Mouse (Mus musculus) liver, embryonic 14.5 days (tissue): ENCODE measurements around the gene Pcp4. TPM values are rescaled to one million over a fixed set of nuclear protein-coding genes. Genes with fewer than 3 reads are reported as not detected.
A peak's percentile ranks its signal among the peaks of the same experiment; 100 is the strongest.

Experiments
- ATAC-seq: fragments of 200-750 bp; cut with Nextera tagmentation; 2 replicates; pipeline ENCODE4 v1.8.0; 2017; ENCODE audit warnings: moderate number of reproducible peaks, mild to moderate bottlenecking, moderate library complexity; ENCODE audit not compliant: insufficient read depth
- DNase-seq, 3 experiments: peaks; one replicate each; pipeline ENCODE4 v3.0.0-alpha.2; 2012 to 2013; ENCODE audit warnings: low read depth in 3 of 3, low spot score in 3 of 3
- H3K27ac ChIP-seq: fragments of 300-500 bp; sonication (generic); 2 replicates; pipeline ENCODE4 v1.5.1; 2014; ENCODE audit warnings: moderate library complexity, mild to moderate bottlenecking, control low read depth, inconsistent platforms
- H3K27me3 ChIP-seq: fragments of 300-500 bp; sonication (generic); 2 replicates; pipeline ENCODE4 v1.6.1; 2014; ENCODE audit warnings: mild to moderate bottlenecking, low read length, moderate library complexity; ENCODE audit not compliant: control insufficient read depth, insufficient read depth
- H3K36me3 ChIP-seq: fragments of 300-500 bp; sonication (generic); replicated peaks from 2 replicates; pipeline ENCODE4 v1.6.1; 2014; ENCODE audit warnings: low read depth; ENCODE audit not compliant: control insufficient read depth, insufficient read depth
- H3K4me1 ChIP-seq, 2 experiments: fragments of 200-500 bp in 1 of 2; fragments of 300-500 bp in 1 of 2; sonication (generic) in 1 of 2; replicated peaks; 2 replicates each; pipeline ENCODE4 v1.6.1; 2012 to 2014; ENCODE audit warnings: antibody characterized with exemption in 1 of 2, inconsistent platforms in 1 of 2, low read length in 1 of 2; ENCODE audit not compliant: control insufficient read depth in 2 of 2, insufficient read depth in 2 of 2
- H3K4me2 ChIP-seq: fragments of 300-500 bp; sonication (generic); 2 replicates; pipeline ENCODE4 v1.6.1; 2014; ENCODE audit warnings: low read depth, mild to moderate bottlenecking, control low read depth, moderate library complexity
- H3K4me3 ChIP-seq, 2 experiments: fragments of 200-500 bp in 1 of 2; fragments of 300-500 bp in 1 of 2; sonication (generic) in 1 of 2; 2 replicates each; pipeline ENCODE4 v1.5.1; 2012 to 2014; ENCODE audit warnings: low read depth in 2 of 2, low read length in 2 of 2, mild to moderate bottlenecking in 2 of 2, control low read depth in 1 of 2, inconsistent platforms in 1 of 2, moderate library complexity in 1 of 2; ENCODE audit not compliant: insufficient read depth in 1 of 2
- H3K9ac ChIP-seq: fragments of 300-500 bp; sonication (generic); replicated peaks from 2 replicates; pipeline ENCODE4 v1.6.1; 2014; ENCODE audit warnings: mild to moderate bottlenecking, control low read depth, moderate library complexity
- H3K9me3 ChIP-seq: fragments of 300-500 bp; sonication (generic); 2 replicates; pipeline ENCODE4 v1.6.1; 2016; ENCODE audit warnings: low read length, mixed read lengths; ENCODE audit not compliant: control insufficient read depth
- CTCF ChIP-seq: IDR thresholded peaks from 2 replicates; pipeline ENCODE4 v1.5.1; 2016; ENCODE audit warnings: antibody characterized with exemption, low read depth, control low read depth
- EP300 ChIP-seq: IDR thresholded peaks from 2 replicates; pipeline ENCODE4 v1.6.1; 2016; ENCODE audit warnings: antibody characterized with exemption, low read depth
- WGBS: fragments of 180-500 bp; shearing (Covaris S2); extraction: QIAGEN DNeasy Blood & Tissue Kit; methylation state at CpG from one replicate; pipeline ENCODE4 v1.1.7; 2014; ENCODE audit not compliant: insufficient replicate concordance; 5-methylcytosine and 5-hydroxymethylcytosine counted together
- polyA plus RNA-seq, 2 experiments: library from polyadenylated mRNA; depleted of rRNA in 1 of 2; stranded (reverse) in 1 of 2; unstranded in 1 of 2; fragments of >200 nt; fragmentation: Nextera tagmentation in 1 of 2; extraction: Ambion mirVana in 1 of 2; gene quantifications; 2 replicates each; pipeline versions ENCODE4 v1.2.1 to v1.2.3; 2012 to 2014

Pcp4 gene
- polyA plus RNA-seq, 2 experiments = 0.18 TPM; not detected in 1

DNA sequence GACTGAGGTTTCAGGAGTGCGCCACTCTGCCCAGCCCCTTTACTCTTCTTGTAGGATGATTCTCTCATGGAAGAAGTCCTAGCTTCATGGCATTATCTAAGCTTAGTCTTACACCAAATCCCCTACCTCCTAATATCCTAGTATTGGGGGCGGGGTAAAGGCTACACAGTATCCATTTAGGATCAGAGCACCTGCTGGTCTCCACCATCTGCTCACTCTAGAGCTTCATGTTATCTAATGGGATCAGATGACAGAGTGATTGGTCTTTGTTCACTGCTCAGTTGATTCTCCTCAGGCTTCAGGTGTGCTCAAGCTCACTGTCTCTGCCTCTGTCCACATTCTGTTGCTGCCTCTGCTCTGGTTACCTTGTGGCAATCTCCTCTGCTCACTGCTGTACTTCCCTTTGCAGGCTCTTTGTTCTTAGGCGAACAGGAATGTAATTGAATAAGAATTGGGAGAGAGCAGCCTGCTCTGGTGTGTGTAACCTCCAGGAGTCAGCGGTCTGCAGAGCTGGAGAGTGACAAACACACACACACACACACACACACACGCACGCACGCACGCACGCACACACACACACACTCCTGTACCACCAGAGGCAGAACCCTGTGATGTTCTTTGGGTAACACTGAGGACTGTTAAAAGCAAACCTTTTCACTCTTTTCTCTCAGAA lies 62.6 kb downstream of the Pcp4 start:
- ATAC-seq (no peak), DNase-seq (no peak)
- Histone ChIP-seq H3K27ac (no peak overlapping the region), H3K9ac (no peak overlapping the region), H3K4me2 (no peak overlapping the region), H3K9me3 (no peaks in the 10 kb centered on the region), H3K36me3 (no peaks in the 10 kb centered on the region), H3K27me3 (0 out of 2 replicates have a peak, but pooled peaks cover 3% of the 10 kb centered on the region), H3K4me3 (no peak overlapping the region), H3K4me1 (peaks cover 0 to 5% of the 10 kb centered on the region in 2 experiments; a peak in 2 of 4 replicates)
- WGBS = 68% methylated on average over 9 of the region's 9 CpGs
- no peak for TF ChIP-seq EP300
- no peak for TF ChIP-seq CTCF

DNA sequence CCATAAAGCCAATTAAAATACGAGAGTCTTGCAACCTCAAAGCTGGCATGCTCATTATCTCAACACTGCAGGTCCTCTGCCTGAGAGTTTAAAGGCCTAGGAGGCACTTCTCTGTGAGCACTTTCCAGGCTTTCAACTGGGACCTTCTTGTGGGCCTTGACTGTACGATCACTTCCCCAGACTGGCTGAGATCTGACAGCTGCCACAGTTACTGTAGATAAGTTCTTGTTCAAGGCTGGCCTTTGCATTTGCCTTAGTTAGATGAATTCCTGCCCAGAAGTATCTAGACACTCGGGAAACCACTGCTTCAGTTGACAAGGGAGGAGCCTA lies 63.1 kb downstream of the Pcp4 start:
- H3K4me2 ChIP-seq = no peak overlapping the region
- H3K4me1 ChIP-seq = peaks cover 0 to 5% of the 10 kb centered on the region in 2 experiments; a peak in 2 of 4 replicates
- 9% methylated on average over 3 of the region's 3 CpGs for WGBS
- no peak for DNase-seq
- TF ChIP-seq CTCF = no peak
- TF ChIP-seq EP300 = no peak
- H3K36me3 ChIP-seq = no peaks in the 10 kb centered on the region
- H3K27me3 ChIP-seq = 0 out of 2 replicates have a peak, but pooled peaks cover 3% of the 10 kb centered on the region
- no peak overlapping the region for H3K4me3 ChIP-seq
- H3K9me3 ChIP-seq = no peaks in the 10 kb centered on the region
- H3K9ac ChIP-seq = no peak overlapping the region
- no peak for ATAC-seq
- H3K27ac ChIP-seq = no peak overlapping the region

DNA sequence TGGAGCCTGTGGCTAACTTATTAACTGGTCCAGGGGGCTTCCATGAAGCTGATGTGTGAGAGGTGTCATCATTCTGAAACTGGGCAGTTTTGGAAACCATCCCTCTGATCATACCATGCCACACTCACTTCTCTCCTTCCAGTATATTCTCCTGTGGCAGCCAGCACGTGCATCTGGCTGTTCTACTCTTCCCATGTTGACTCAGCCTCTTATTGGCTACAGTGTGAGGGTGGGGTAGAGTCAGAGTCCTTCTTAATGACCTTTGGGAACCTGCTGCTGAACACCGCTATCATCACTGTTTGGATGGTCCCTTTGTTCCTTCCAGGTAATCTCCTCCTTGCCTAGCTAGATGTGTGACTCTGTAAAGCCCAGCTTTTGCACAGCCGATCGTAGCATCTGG lies 63.6 kb downstream of the Pcp4 start:
- Histone ChIP-seq H3K9ac (no peak overlapping the region), H3K4me3 (no peak overlapping the region), H3K4me2 (no peak overlapping the region), H3K27ac (no peak overlapping the region), H3K36me3 (no peaks in the 10 kb centered on the region), H3K9me3 (no peaks in the 10 kb centered on the region), H3K27me3 (0 out of 2 replicates have a peak, but pooled peaks cover 3% of the 10 kb centered on the region), H3K4me1 (peaks cover 0 to 5% of the 10 kb centered on the region in 2 experiments; a peak in 2 of 4 replicates)
- no peak for DNase-seq
- 53% methylated on average over 4 of the region's 4 CpGs for WGBS
- TF ChIP-seq EP300 (no peak), CTCF (no peak)
- no peak for ATAC-seq

DNA sequence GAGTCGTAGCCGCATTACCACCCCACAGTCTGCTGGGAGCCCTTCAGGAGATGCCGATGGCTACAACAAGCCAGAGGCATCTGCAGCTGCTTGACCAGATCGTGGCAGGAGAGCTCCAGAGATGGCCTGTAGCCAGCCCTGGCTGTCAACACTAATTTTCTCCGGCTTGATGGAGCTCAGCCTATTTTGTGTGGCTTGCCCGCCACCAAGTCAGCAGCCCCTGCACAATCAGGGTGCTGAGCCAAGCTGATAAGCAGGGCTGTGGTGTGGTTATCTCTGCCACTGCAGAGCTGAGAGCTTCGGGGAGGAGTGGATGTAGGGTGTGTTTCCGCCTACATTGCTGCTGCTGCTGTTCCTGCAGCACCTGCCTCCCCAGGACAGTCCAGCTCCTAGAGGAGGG lies 66.3 kb downstream of the Pcp4 start:
- no peaks in the 10 kb centered on the region for H3K9me3 ChIP-seq
- WGBS = 19% methylated on average over 8 of the region's 8 CpGs
- no peak overlapping the region for H3K4me3 ChIP-seq
- peak; percentile 5 to 14 (median 9) for DNase-seq
- peaks cover 0 to 5% of the 10 kb centered on the region in 2 experiments; a peak in 2 of 4 replicates for H3K4me1 ChIP-seq
- H3K36me3 ChIP-seq = no peaks in the 10 kb centered on the region
- ATAC-seq = peak; percentile 76
- H3K27ac ChIP-seq = no peak overlapping the region
- H3K9ac ChIP-seq = no peak overlapping the region
- H3K27me3 ChIP-seq = 0 out of 2 replicates have a peak, but pooled peaks cover 3% of the 10 kb centered on the region
- TF ChIP-seq CTCF (no peak), EP300 (peak; percentile 43; the same call in 1 of the 2 replicates)
- no peak overlapping the region for H3K4me2 ChIP-seq

DNA sequence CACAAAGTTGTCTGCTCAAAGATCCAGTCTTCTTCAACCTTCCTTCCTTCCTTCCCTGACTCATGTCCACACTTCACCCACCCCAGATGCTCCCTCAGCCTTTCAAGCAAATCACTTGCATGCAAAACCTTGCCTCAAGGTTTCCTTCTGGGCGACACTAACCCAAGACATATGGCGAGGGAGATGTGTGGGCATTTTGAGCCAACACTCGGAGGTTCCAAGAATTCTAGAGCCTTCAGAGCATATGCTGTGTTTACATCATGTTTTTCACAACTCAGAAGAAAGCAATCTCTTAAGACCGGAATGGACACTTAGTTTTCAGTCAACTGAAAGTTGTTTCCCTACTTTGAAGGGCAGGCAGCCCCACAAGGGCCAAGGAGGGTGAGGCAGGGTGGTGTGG lies 67.9 kb downstream of the Pcp4 start:
- Histone ChIP-seq H3K27me3 (0 out of 2 replicates have a peak, but pooled peaks cover 3% of the 10 kb centered on the region), H3K9ac (no peak overlapping the region), H3K36me3 (no peaks in the 10 kb centered on the region), H3K4me2 (no peak overlapping the region), H3K27ac (no peak overlapping the region), H3K4me1 (peaks cover 0 to 5% of the 10 kb centered on the region in 2 experiments; a peak in 2 of 4 replicates), H3K4me3 (no peak overlapping the region), H3K9me3 (no peaks in the 10 kb centered on the region)
- 55% methylated on average over 4 of the region's 4 CpGs for WGBS
- ATAC-seq (no peak), DNase-seq (no peak)
- no peak for TF ChIP-seq CTCF
- no peak for TF ChIP-seq EP300
